Mouse (Mus musculus) heart, postnatal 36 days (tissue): ENCODE results near the gene Olfr351. TPM values are rescaled to one million over a fixed set of nuclear protein-coding genes. Genes with fewer than 3 reads are reported as not detected.

Source experiments
- DNase-seq, 2 experiments: peaks; one replicate each; pipeline ENCODE4 v3.0.0; 2021 to 2022
- intact Hi-C: fragments of 180-260 bp; cut with DNase I; formaldehyde crosslinking; loops from one replicate; pipeline ENCODE4 v1.15.1; 2025
- total RNA-seq, 2 experiments: library from RNA; stranded (reverse); gene quantifications; 2 replicates each; pipeline ENCODE4 v1.2.3; 2021

Gene Olfr351
- total RNA-seq: not detected

DNA sequence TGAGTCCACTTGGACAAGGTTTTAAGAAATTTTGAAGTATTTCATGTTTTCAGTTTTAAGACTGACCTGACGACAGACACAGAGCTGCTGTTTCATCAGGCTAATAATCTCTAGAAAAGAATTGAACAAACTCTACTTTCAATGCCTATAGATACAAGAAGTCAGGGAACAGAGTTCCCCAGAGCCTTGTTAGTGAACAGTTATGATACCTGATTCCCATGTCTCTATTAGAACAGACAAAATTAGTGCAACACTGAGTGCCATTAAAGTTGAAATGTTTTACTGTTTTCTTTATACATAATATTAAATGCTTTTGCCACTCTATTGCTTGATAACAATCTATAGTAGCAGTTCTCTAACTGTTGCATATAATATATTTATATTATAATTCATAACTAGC lies at the start of gene Olfr351:
Gene Olfr351, minus strand, starts transcription at position 101 of the 400 bp plus-strand sequence.
- intact Hi-C loops: no loop called here
- no peak for DNase-seq

DNA sequence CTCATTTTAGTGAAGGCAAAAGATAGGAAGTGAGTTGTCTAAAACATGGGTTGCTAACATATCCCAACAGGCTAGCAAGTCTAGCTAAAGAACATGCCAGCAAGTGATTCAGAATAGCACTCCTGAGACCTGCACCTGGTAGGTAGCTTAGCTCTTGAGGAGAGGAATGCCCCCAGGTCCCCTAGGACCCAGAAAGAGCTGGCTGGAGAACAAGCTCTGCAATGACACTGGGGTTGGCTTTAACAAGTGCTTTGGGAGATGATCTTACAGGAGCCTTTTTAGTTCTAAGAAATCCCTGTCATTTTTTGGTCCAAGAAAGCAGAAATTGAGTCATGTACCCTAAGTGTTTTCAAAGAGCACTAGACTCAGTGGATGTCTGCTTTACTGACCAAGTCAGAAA lies 42.9 kb upstream of the Olfr351 start, which contains the start of gene Olfr354:
Gene Olfr354, plus strand, starts transcription at position 301 of the 400 bp plus-strand sequence.
- intact Hi-C loops: no loop called here
- DNase-seq: no peak

DNA sequence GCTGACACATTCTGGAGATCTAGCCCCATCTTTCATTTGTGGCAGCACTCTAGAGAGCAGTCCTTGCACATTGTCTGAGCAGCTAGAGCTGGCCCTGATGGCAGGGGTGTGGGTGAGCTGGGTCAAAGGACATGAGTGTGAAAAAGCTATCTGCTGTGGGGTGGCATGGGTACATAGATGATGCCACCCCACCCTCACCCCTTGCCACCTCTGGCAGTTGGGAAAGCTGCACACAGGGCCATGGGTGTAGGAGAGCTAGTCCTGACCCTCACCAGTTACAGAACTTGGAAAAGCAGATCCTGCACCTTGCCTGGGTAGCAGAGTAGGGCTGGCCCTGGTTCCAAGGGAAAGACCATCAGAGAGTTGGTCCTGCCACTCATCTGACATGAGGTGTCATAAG lies 34.7 kb upstream of the Olfr351 start:
- DNase-seq: no peak
- intact Hi-C loops: no loop called here

DNA sequence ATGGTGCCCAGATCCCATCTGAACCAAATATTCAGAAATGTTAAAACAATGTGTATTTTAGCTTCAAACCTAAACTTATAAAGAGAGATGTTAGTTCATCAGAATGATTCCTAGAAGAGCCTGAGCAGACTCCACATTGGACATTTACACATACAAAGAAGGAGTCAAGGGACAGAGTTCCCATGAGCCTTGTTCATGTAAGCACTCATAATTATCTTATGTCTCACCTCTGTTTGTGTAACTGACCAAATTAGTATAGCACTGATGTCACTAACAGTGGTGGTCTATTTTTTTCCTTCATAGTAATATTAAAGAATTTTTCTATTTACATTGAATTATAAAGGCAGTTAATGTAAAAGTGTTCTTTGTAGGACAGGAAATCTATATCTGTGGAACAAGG lies 30.4 kb upstream of the Olfr351 start, which contains the start of gene Olfr353:
Gene Olfr353, minus strand, starts transcription at position 101 of the 400 bp plus-strand sequence.
- DNase-seq: no peak
- intact Hi-C loops: no loop called here

DNA sequence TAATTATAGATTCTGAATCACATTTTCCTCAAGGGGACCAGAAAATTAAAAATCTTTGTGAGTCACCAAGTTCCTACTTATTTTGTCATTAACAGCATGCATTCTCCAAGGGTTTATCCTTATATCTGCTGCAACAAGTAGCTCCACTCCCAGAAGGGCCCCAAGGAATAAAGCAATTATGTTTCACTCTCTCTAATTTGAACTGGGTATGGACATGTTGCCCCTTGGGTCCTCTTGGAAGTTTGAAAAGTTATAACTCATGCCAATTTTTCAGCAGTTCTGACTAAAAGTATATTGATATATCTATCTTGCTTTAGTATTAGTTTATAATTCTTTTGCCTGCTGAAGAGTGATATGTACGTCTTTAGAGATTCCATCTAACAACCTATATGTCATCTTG lies 5.7 kb upstream of the Olfr351 start, which contains the start of gene Olfr352:
Gene Olfr352, plus strand, starts transcription at position 301 of the 400 bp plus-strand sequence.
- intact Hi-C loops: no loop called here
- no peak for DNase-seq

DNA sequence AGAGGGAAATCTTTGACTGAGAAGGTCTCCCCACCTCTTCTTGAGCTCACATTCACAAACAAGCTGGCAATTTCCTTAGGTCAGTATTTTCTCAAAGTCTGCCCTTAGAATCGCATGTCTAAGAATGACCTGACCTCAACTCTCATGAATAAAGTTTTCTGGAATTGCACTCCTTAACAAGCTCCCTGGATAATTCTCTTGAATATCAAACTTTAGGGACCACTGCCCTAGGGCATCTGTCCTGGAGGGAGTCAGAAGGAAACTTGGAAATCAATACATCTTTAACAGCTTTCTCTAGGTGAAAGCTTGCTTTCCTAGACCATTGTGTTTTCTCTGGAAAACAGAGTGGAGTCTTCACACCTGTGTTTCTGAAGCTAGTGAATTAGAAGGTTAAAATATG lies 16.4 kb downstream of the Olfr351 start, which contains the start of gene Olfr350:
Gene Olfr350, plus strand, starts transcription at position 301 of the 400 bp plus-strand sequence.
- intact Hi-C loops: no loop called here
- no peak for DNase-seq

DNA sequence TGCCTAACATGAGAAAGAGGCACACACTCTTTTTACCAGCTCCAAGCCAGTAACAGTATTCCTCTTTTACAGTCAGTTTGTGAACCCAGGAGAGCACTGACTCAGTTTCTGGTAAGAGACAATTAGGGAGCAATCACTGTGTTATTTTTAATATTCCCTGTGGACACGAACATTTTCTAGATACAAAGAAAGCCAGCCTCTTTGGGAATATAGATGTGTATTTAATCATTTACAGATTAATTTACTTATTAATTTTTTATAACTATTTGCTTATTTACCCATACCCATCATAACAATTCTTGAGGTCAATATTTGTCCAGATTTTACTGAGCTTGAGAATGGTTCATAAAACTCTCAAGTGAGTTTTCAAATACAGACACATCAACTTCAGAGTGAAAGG lies 45.5 kb downstream of the Olfr351 start, which contains the start of gene Olfr3:
Gene Olfr3, minus strand, starts transcription at position 101 of the 400 bp plus-strand sequence.
- no peak for DNase-seq
- intact Hi-C loops: no loop called here

Other genes with a start within 250 kb of the Olfr351 start
- not detected for gene Olfr345, start 222.6 kb downstream of the Olfr351 start, total RNA-seq
- gene Olfr346, start 176.9 kb downstream of the Olfr351 start, total RNA-seq: not detected
- not detected for gene Olfr347, start 130.8 kb downstream of the Olfr351 start, total RNA-seq
- gene Olfr348, start 78.4 kb downstream of the Olfr351 start, total RNA-seq: not detected
- not detected for gene Olfr50, start 72.1 kb downstream of the Olfr351 start, total RNA-seq
- not detected for gene Olfr3, start 45.6 kb downstream of the Olfr351 start, total RNA-seq
- gene Olfr350, start 16.4 kb downstream of the Olfr351 start, total RNA-seq: not detected
- gene Olfr352, start 5.8 kb upstream of the Olfr351 start, total RNA-seq: not detected
- gene Olfr353, start 30.3 kb upstream of the Olfr351 start, total RNA-seq: not detected
- not detected for gene Olfr354, start 43.0 kb upstream of the Olfr351 start, total RNA-seq
- gene Olfr355, start 66.2 kb upstream of the Olfr351 start, total RNA-seq: not detected
- gene Olfr356, start 74.5 kb upstream of the Olfr351 start, total RNA-seq: not detected
- not detected for gene Olfr357, start 131.2 kb upstream of the Olfr351 start, total RNA-seq
- gene Olfr358, start 146.7 kb upstream of the Olfr351 start, total RNA-seq: not detected
- not detected for gene Olfr360, start 203.1 kb upstream of the Olfr351 start, total RNA-seq
- not detected for gene Olfr361, start 226.6 kb upstream of the Olfr351 start, total RNA-seq